Mouse (Mus musculus) naive thymus-derived CD4-positive, alpha-beta T cell, adult 2 months (primary cell): ENCODE results near the gene Mdfi.

ENCODE experiments used
- DNase-seq: peaks from one replicate; pipeline ENCODE4 v3.0.0-alpha.2; 2011; ENCODE audit warnings: low read depth

The Mdfi gene

GRCm38 (mm10) chr17:47766407-47767043 is 68.0 kb downstream of the Mdfi start:
- DNase-seq: no peak

GRCm38 (mm10) chr17:47765986-47766385 is 68.5 kb downstream of the Mdfi start:
- no peak for DNase-seq
